Mouse (Mus musculus) bone marrow, adult 2 months (tissue): ENCODE measurements around the gene Ctnnd1. TPM values are rescaled to one million over a fixed set of nuclear protein-coding genes. Genes with fewer than 3 reads are reported as not detected.

ENCODE experiments used
- H3K27ac ChIP-seq: fragments of 200-500 bp; 2 replicates; pipeline ENCODE4 v1.5.1; 2012; ENCODE audit warnings: low read depth, mild to moderate bottlenecking, control low read depth, inconsistent platforms, low read length; ENCODE audit not compliant: control insufficient read depth, poor library complexity, insufficient read depth
- H3K4me1 ChIP-seq: fragments of 200-500 bp; 2 replicates; pipeline ENCODE4 v1.6.1; 2011; ENCODE audit warnings: low read length; ENCODE audit not compliant: control insufficient read depth, insufficient read depth
- H3K4me3 ChIP-seq: fragments of 200-500 bp; replicated peaks from 2 replicates; pipeline ENCODE3; 2011; ENCODE audit warnings: mild to moderate bottlenecking, low read depth, low read length, control low read depth; ENCODE audit not compliant: control insufficient read depth
- CTCF ChIP-seq: fragments of 200-500 bp; IDR thresholded peaks from 2 replicates; pipeline ENCODE4 v1.5.1; 2011; ENCODE audit warnings: low read length, control low read depth; ENCODE audit not compliant: control insufficient read depth, insufficient read depth
- POLR2A ChIP-seq: fragments of 200-500 bp; IDR thresholded peaks from 2 replicates; pipeline ENCODE4 v1.6.1; 2011; ENCODE audit warnings: low read depth, mild to moderate bottlenecking, control low read depth, low read length, borderline replicate concordance; ENCODE audit not compliant: control insufficient read depth
- WGBS: fragments of 180-500 bp; shearing (Covaris S2); methylation state at CpG from one replicate; pipeline ENCODE4 v1.1.7; 2018; 5-methylcytosine and 5-hydroxymethylcytosine counted together
- polyA plus RNA-seq: library from polyadenylated mRNA; stranded (reverse); fragments of >200 nt; gene quantifications from 2 replicates; pipeline ENCODE4 v1.2.4, GENCODE M21; 2011; ENCODE audit warnings: low replicate concordance; ENCODE audit not compliant: missing spikeins, insufficient read depth, insufficient read length

The Ctnnd1 gene
- polyA plus RNA-seq, 1 experiment: 25.2 TPM

DNA sequence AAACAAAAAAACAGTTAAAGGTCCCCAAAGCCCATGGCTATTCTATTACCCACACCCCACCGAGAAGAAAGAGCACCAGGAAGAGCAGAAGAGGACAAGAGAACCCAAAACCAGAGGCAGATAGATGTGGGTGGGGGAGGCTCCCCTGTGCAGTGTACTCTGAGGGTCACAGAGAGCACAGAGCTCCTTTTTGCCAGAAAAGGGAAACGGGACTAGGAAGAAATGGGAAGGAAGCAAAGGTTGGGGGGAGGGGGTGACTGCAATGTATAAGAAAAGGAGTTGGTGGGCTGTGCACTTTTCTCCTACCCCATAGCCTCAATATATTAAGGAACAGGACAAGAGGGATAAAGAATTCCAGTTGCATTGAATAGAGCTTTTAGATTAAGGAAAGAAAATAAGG, 49.6 kb downstream of the Ctnnd1 start:
- H3K4me1 ChIP-seq: no peaks in the 10 kb centered on the region
- WGBS: 43% methylated on average over 2 of the region's 2 CpGs
- H3K4me3 ChIP-seq: no peak overlapping the region
- TF ChIP-seq POLR2A: no peak
- TF ChIP-seq CTCF: no peak
- H3K27ac ChIP-seq: no peak overlapping the region

DNA sequence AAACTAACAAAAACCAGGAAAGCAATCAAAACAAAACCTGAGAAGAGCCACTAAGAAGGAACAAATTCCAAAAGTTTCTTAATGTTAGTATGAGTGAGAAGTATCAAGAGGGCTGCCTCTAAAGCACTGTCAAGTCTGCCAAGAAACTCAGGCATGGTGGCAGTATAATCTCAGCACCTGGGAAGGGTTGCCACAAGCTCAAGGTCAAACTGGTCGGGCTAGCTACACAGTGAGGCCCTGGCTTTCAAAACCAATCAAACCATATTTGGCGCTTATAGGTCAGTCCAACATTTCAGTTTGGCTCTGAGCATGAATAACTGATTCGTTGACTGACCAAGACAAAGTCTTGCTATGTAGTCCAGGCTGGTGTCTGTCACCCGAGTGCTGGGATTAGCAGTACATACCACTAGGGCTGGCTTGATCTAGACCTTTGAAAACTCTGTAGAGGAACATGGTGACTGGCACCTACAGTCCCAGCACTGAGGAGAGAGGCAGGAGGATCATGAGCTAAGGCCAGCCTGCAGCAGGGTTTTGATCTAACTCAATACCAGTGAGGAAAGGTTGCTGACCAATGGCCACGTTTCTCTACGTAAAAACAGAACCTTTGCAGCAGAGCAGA, 51.2 kb downstream of the Ctnnd1 start:
- Histone ChIP-seq H3K27ac (no peak overlapping the region), H3K4me1 (no peaks in the 10 kb centered on the region), H3K4me3 (no peak overlapping the region)
- TF ChIP-seq POLR2A (no peak), CTCF (no peak)
- whole genome bisulfite sequencing: 89% methylated on average over 6 of the region's 6 CpGs

DNA sequence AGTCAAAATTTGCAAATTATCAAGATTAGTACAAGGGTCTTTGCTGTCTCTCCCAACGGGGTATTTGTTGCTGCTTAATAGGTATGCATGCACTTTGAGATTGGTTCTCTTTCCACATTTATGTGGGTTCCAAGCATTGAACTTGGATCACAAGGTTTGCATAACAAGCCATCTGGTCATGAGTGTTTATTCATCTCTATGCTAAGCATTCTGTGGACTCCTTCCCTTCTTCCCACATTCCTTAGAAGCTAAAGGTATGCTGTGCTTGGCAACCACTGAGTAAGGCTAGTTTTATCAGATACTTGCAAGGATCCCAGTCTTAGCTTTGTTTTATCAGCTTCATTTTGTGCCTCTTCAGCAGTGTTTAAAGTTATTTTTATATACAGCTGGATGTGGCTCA, 53.4 kb downstream of the Ctnnd1 start:
- TF ChIP-seq CTCF (no peak), POLR2A (no peak)
- H3K27ac ChIP-seq: no peak overlapping the region
- H3K4me1 ChIP-seq: peaks cover 2% of the 10 kb centered on the region; the same call in 1 of the 2 replicates
- 84% methylated on average over 1 of the region's 1 CpGs for WGBS
- H3K4me3 ChIP-seq: no peak overlapping the region

DNA sequence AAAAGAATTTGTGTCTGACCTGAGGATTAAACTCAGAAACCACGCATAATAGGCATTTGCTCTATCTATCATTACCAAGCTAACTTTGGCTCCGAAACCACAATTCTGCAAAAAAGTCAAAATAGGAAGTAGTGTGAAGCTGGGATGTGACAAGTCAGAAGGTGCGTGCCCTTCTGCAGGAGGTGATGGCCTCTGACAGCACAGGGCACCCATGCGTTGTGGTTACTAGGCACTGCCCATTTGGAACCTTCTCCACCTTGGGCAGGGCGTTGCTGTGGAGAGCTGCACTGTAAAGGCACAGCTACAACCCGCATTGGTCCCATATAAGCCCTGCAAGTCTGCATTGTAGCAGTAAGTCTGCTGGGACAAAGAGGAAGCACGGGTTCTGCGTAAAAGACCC, 57.8 kb downstream of the Ctnnd1 start:
- peaks cover 2% of the 10 kb centered on the region; the same call in 1 of the 2 replicates for H3K4me1 ChIP-seq
- peak overlapping the region; percentile 35 for H3K4me3 ChIP-seq
- 7% methylated on average over 8 of the region's 8 CpGs for WGBS
- TF ChIP-seq CTCF (no peak), POLR2A (no peak)
- no peak overlapping the region for H3K27ac ChIP-seq

DNA sequence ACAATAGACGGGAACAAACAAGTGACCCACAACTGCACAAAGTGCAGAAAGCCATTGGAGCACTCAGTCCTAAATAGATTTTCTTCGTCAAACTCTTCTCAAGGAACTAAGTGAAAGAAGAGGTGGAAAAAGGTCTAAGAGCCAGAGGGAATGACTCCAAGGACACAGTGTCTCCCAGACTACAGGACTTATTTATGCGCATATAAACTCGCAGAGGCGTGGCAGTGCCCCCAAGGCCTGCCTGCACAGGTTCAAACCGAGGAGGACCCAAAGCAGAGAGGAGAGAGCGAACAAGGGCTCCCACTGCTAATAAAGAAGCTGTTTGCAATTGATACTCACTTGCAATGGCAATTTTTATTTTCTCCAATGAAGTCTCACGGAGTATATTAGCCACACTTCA, 64.9 kb downstream of the Ctnnd1 start:
- Histone ChIP-seq H3K4me1 (no peaks in the 10 kb centered on the region), H3K4me3 (no peak overlapping the region), H3K27ac (no peak overlapping the region)
- 85% methylated on average over 8 of the region's 8 CpGs for WGBS
- TF ChIP-seq CTCF (no peak), POLR2A (no peak)

DNA sequence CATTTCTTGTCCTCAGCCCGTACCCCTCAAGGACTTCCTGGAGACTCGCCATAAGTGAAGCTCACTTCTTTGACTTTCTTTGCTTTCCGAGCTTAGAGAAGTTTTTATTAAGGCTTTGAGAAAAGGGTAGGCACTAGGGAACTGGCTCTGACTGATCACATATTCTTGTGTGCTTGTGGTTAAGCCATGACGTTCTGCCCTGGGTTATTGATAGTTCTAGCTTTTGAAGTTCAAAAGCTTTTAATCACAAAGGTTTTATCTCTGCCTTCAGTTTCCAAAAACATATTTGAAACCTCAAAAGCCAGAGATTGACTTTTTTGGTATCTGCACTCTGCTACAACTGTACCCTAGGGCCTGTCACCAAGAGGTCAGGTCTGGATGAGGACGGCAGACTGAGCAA, 68.3 kb downstream of the Ctnnd1 start:
- TF ChIP-seq CTCF (no peak), POLR2A (no peak)
- Histone ChIP-seq H3K4me1 (no peaks in the 10 kb centered on the region), H3K27ac (no peak overlapping the region), H3K4me3 (no peak overlapping the region)
- WGBS: 74% methylated on average over 5 of the region's 5 CpGs

DNA sequence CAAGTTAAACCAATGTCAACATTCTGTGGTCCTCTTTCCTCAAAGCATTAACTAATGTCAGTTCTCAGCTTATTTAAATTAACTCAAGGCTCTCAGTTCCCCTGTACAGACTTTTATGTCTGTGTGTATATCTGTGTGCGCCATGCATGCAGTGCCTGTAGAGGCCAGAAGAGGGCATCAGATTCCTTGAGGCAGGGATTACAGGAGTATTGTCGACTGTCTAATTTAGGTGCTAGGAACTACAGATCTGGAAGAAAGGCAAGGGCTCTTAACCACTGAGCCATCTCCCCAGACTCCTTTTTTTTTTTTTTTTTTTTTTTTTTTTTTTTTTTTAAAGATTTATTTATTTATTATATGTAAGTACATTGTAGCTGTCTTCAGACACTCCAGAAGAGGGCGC, 69.4 kb downstream of the Ctnnd1 start:
- Histone ChIP-seq H3K4me3 (no peak overlapping the region), H3K27ac (no peak overlapping the region), H3K4me1 (no peaks in the 10 kb centered on the region)
- TF ChIP-seq POLR2A (no peak), CTCF (peak; percentile 47)
- 80% methylated on average over 2 of the region's 3 CpGs for WGBS

DNA sequence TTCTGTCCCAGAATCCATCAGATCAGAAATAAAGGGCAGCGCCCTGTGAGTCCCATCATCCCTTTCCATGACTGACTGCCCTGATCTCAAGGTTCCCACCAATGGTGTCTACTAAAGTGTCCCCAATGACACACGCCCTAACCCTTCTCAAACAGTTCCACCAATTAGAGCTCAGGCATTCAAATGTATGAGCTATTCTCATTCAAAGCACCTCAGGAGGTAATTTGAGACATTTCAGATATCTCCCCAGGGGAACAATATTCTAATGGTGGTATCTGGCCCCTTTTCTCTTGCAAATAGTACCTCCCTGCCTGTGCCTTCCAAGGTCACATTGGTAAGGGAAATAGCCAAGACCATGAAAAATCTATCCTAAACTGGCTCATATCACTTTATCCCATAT, 71.3 kb downstream of the Ctnnd1 start:
- WGBS: 86% methylated on average over 2 of the region's 2 CpGs
- TF ChIP-seq CTCF (no peak), POLR2A (no peak)
- Histone ChIP-seq H3K4me1 (no peaks in the 10 kb centered on the region), H3K4me3 (no peak overlapping the region), H3K27ac (no peak overlapping the region)

DNA sequence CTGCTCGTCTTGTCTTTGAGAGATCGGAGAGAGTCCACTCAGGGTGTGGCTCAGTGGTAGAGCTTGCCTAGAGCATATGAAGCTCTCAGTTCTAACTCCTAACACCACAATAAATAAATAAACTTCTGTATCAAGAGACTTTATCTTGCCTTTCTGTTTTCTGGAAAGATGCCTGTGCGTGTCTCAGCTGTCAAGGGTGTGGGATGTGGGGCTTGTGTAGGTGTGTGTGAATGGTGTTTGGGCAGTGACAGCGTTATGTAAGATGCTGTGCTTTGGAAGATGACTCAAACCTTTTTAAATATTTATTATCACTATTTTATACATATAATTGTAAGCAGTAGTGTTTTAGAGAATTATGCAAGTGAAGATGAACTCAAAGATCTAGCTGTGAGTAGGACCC, 76.4 kb downstream of the Ctnnd1 start:
- H3K4me1 ChIP-seq: no peaks in the 10 kb centered on the region
- H3K27ac ChIP-seq: no peak overlapping the region
- WGBS: 83% methylated on average over 4 of the region's 4 CpGs
- H3K4me3 ChIP-seq: no peak overlapping the region
- TF ChIP-seq CTCF (no peak), POLR2A (no peak)
